Comparison of ENCODE assay signal across 8 mouse cellular contexts in the genomic region with DNA sequence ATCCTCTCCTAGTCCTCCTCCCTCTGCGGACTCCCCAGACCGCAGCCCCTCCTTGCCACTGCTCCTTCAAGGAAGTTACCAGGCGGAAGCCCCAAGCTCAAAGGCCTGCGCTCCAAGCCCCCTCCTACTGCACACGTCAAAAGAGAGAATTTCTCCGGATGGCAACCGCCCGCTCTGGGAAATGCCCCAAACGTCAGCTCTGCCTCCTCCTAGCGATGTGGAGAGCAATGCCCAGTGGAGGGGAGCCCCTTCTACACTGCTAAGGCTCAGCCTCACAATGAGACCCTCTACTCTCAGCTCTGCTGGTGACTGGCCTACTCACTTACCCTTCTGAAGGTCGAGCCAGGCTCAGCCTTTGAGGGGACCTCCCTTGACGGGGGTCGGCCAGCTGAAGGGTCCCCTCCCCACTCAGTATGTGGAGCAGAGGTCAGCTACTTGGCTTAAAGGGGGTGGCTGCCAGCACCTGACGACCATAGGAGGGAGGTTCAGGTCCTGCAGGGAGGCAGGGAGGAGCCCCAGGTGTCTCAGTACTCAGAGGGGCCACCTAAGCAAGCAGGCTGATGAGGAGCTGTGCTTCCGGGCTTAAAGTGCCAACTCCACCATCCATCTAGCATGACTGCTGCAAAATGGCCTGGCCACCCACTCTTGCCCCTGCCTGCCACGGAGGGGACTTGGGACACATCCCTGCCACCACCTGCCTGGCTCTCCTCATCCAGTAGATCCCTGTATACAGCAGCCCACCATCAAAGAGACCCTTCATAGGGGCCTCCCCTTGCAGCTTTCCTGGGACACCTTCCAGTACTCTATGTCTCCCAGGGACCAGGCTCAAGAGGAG.
DNase-seq lines count a peak whose midpoint lies in the region; ATAC-seq lines count a peak whose summit lies in the region.

No protein-coding gene starts in this region.

- H3K4me1 ChIP-seq in forebrain, embryonic 10.5 days = peaks cover 34% of the 10 kb centered on the region
- peaks cover 8% of the 10 kb centered on the region; the same call in 1 of the 2 replicates for H3K4me1 ChIP-seq in limb, embryonic 15.5 days

- no peak overlapping the region for H3K9ac ChIP-seq in limb, embryonic 15.5 days

- H3K4me2 ChIP-seq in limb, embryonic 15.5 days = peak overlapping the region; percentile 54

- no peaks in the 10 kb centered on the region for H3K9me3 ChIP-seq in forebrain, embryonic 10.5 days
- no peaks in the 10 kb centered on the region for H3K9me3 ChIP-seq in limb, embryonic 15.5 days

- intact Hi-C loops in left cerebral cortex, postnatal 25 days (cut with DNase I) = no loop called here

- no peaks in the 10 kb centered on the region for H3K36me3 ChIP-seq in forebrain, embryonic 10.5 days (replicated peaks)
- H3K36me3 ChIP-seq in limb, embryonic 15.5 days = no peaks in the 10 kb centered on the region

- 17% methylated on average over 16 of the region's 16 CpGs for WGBS in forebrain, embryonic 10.5 days
- 17% methylated on average over 16 of the region's 16 CpGs for WGBS in limb, embryonic 15.5 days

- peak; percentile 57 to 65 for DNase-seq in left cerebral cortex, postnatal 25 days (ENCODE audit: low spot score in 2 of 2)
- DNase-seq in left cerebral cortex, adult 11 months (ENCODE audit: low spot score) = no peak
- no peak for DNase-seq in forebrain, embryonic 10.5 days (ENCODE audit: extremely low spot score, low spot score)
- peak; percentile 44 for DNase-seq in right cerebral cortex, postnatal 4 days
- DNase-seq in T-cell, adult 2 months (ENCODE audit: low spot score) = no peak
- no peak for DNase-seq in frontal cortex, postnatal 25 days (ENCODE audit: low spot score in 2 of 2)
- DNase-seq in spleen, postnatal 14 days (ENCODE audit: low spot score in 2 of 2) = no peak

- peak overlapping the region; percentile 60 for H3K4me3 ChIP-seq in forebrain, embryonic 10.5 days
- H3K4me3 ChIP-seq in limb, embryonic 15.5 days = no peak overlapping the region

- no peak for ATAC-seq in limb, embryonic 15.5 days (ENCODE audit: insufficient number of reproducible peaks, low FRiP score, low TSS enrichment, low read depth)

- H3K27me3 ChIP-seq in forebrain, embryonic 10.5 days (ENCODE audit: poor library complexity, severe bottlenecking) = peaks cover 61% of the 10 kb centered on the region
- peaks cover 69% of the 10 kb centered on the region for H3K27me3 ChIP-seq in limb, embryonic 15.5 days

- peak overlapping the region; percentile 82 for H3K27ac ChIP-seq in forebrain, embryonic 10.5 days
- H3K27ac ChIP-seq in limb, embryonic 15.5 days = no peak overlapping the region

Comparison
In these comparisons a context has a peak if more than half of its experiments do, and no peak if none do; other contexts are left out.
1. DNase-seq: peak in left cerebral cortex, postnatal 25 days (2 of 2) and right cerebral cortex, postnatal 4 days (single experiment); none in left cerebral cortex, adult 11 months (single experiment), forebrain, embryonic 10.5 days (single experiment), T-cell, adult 2 months (single experiment), frontal cortex, postnatal 25 days (0 of 2) and spleen, postnatal 14 days (0 of 2).